Mouse (Mus musculus): ENCODE measurements around the gene Noxo1.
"Not testable (repeated sequence)": the region's sequence is repeated elsewhere in the genome, so short reads cannot be mapped to it uniquely, and the experiment has no call there.

Noxo1 gene

DNA sequence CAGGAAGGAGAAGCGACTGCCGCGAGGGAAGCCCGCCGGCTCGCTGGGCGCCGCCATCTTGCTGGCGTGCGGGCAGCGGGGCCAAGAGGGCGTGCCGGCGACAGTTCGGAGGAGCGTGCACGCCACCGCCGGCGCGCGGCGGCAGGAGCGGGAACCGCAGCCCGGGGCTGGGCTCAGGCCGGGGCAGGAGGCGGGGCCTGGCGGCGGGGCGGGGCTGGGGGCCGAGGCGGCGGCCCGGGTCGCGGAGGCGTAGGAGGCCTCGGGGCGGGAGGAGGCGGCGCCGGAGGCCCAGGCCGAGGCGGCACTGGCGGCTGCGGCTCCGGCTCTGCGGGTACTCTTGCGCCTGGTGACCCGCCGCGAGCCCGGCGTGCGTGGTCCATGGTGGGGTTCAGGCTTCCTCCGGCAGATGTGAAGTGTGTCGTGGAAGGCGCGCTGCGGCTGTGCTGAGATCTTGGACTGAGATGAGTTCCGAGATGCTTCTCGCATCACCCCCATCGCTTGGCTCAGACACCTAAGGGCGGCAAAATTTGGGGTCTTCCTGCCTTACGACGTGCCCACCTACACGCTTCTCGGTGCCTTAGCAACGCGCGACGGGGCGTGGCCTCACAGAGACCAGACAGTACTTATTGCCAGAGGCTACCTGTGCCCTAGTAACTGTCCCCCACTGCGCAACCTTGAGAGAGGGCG, at the start of gene Noxo1, which contains the start of gene Gfer:
TSS of gene Noxo1 (plus strand) at position 224 of the 687 bp plus-strand sequence.
TSS of gene Gfer (minus strand) at position 146 of the 687 bp plus-strand sequence.
- DNase-seq (ENCODE audit: low read depth, low spot score) = peak; percentile 79

DNA sequence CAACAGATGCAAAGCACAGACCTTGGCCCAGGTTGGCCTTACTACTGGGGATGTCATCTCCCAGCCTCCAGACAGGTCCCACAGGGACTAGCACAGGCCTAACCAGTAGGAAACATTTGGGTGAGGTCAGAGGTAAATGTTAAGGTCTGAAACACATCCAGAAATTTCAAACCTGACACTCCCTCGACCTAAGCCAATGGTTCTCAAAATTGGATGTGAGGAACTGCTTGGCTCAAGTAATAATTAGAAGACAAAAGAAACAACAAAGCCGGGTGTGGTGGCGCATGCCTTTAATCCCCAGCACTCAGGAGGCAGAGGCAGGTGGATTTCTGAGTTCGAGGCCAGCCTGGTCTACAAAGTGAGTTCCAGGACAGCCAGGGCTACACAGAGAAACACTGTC, 49.7 kb upstream of the Noxo1 start:
- DNase-seq (ENCODE audit: low read depth, low spot score) = no peak

DNA sequence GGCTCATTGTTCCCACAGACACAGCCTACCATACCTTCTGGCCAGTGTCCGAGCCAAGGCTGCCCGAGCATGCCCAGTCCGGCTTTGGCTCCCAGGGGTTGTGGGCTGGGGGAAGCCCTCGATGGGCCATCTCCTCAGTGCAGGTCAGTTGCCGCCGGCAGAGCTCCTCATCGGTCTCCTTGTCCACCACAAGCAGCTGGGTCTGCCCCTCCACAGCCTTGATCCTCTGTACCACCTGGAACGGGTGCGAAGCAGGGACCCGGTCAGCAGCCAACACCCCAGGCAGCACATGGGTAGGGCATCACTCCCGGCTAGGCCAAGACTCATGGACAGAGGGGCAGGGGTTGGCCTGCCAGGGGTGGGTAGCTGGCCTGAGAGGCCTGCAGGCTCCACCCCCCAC, 48.5 kb upstream of the Noxo1 start:
- DNase-seq (ENCODE audit: low read depth, low spot score) = no peak

DNA sequence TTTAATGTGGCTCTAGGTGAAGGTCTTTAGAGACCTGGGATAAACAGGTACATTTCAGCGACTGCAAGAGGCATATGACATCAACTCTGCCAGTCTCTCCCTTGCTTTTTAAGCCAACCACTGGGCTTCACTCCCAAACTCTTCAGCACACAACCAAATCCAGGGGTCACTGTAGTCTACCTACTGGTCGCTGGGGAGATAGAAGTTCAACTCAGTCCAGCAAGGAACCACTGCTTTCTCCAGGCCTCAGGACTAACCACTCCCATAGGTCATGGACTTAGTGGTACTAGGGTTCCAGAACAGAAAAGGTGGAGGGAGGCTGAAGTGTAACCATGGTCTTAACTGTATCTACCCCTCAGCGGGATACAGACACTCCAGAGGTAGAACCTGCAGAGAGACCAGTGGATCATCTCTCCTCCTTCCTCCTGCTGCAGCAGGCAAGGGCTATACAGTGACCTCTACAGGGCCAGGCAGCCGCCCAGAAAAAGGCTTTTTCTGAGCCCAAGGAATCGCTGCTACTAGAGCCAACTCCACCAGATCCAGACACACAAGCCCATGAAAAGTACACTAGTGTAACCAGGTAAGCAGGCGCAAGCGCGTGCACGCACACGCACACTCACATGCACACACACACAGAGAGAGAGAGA, 47.2 kb upstream of the Noxo1 start:
- peak; percentile 38 for DNase-seq (ENCODE audit: low read depth, low spot score)

DNA sequence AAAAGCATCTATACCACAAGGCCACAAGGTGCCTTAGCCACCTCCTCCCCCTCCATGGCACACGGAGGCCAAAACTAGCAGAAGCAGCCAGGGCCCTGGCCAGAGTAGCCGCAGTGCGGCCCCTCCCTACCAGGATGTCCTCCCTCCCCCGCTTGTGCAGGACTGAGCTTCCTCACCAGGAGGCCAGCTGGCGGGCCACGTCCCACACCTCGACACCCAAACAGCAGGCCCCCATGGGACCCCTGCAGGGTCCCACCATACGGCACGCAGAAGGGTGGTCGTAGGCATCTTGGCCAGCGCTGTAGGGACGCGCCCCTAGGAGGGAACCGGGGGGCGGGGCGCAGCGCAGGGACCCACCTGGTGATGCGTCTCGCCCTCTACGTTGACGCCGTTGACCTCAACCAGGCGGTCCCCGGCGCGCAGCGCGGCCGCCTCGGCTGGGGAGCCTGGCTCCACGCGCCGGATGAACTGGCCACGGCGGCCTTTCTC, 46.4 kb upstream of the Noxo1 start:
- peak; percentile 58 for DNase-seq (ENCODE audit: low read depth, low spot score)

DNA sequence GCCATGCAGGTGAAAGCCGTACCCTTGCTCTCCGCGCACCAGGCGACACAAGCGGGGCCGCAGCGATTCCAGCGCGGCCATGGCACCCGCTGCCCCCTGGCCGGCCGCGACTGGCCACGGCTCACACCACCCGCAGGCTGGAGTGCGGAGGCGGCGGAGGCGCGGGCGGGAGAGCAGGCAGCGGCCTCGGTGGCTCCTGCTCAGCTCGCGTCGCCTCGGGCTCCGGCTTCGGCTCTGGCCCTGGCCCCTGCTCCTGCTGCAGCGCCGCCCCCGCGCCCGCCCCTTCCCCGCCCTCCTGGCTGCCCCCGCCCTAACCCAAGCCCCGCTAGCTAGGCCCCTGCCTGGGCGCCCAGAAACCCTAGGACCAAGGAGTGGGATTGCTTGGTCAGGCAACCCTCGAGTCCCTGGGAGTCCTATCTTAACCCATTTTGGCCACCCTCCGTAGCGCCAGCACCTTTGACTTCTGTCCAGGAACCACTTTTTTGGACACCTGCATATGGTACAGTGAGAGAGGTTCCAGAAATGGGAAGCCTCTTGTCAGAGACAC, 45.9 kb upstream of the Noxo1 start, which contains the start of gene Slc9a3r2:
TSS of gene Slc9a3r2 (minus strand) at position 258 of the 547 bp plus-strand sequence.
- DNase-seq (ENCODE audit: low read depth, low spot score) = peak; percentile 25

DNA sequence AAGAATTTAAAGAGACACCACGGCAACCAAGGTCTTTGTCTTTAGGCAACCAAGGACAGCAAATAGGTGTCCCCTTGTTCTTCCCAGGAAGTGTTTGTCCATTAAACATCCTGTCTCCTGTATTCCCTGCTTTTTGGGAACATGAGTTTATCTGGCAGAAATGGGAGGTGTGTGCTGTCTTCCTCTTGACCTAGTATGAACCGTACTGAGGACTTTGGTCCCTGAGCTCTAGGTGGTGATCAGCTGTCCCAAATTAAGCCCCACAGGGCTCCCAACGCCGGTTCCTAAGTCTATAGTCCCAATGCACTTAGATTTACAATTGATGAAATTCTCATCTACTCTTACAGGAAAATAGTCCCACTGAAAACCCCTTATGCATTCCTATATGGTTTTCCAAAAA, 45.3 kb upstream of the Noxo1 start:
- DNase-seq (ENCODE audit: low read depth, low spot score) = no peak

DNA sequence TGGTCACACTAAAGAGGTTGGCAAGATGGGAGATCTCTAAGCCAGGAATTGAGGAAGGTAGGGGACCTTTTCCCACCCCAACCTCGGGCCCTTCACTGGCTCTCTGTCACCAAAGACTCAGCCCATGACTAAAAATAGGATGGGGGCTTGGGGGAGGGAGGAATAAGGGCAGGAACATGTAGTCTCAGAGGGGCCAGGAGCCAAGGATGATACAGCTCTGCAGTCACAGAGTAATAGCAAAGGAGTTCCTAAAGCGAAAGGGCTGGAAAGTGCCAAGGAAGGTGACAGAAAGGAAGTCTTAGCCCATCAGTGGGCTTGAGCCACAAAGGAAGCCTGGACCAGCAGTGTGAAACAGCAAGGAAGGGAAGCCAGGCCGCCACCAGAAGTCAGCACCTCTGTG, 44.2 kb upstream of the Noxo1 start:
- no peak for DNase-seq (ENCODE audit: low read depth, low spot score)

DNA sequence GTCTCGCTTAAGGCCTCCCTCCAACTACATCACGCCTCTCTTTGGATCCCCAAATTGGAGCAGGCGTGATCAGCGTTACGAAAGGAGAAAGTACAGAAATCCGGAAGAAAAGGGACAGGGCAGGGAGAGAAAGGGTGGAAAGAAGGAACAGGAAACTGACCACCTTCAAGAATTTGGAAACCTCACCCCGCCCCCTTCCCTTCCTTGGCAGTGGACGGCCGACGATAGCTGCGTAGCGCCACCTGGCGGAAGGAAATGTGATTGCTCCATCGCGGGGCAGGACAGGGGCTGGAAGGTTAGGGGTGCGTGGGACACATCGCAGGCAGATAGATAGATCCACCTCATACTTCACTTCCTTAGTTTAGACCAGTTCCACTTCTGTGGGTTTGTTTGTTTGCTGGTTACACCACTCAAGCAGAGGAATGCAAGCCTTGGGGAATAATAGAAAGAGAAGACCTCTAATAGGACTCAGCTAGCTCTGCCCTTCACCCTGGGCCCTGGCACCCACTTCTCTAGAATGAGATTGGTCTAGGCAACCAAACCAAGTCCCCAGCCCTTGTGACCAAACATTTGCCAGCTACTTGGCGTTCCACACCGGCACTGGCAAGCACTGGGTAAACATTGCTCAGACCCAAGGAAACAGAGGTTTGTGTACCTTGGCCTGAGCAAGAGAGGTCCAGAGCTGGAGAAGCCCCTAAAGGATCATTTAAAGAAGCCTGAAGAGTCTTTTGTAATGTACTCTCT, 41.9 kb upstream of the Noxo1 start:
- peak; percentile 74 for DNase-seq (ENCODE audit: low read depth, low spot score)

DNA sequence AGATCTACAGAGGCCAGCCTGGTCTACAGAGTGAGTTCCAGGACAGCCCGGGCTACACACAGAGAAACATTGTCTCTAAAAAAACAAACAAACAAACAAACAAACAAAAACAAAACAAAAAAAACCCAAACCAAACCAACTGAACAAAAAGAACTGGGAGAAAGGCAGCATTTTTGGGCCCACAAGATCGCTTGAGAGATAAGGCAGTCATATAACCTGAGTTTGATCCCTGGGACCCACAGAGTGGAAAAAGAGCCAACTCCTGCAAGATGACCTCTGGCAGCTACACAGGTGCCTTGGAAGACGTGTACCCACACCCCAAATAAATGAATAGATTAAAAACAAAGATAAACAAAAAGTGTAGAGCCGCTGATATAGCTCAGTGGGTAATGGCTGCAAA, 41.1 kb upstream of the Noxo1 start:
- DNase-seq (ENCODE audit: low read depth, low spot score) = no peak

DNA sequence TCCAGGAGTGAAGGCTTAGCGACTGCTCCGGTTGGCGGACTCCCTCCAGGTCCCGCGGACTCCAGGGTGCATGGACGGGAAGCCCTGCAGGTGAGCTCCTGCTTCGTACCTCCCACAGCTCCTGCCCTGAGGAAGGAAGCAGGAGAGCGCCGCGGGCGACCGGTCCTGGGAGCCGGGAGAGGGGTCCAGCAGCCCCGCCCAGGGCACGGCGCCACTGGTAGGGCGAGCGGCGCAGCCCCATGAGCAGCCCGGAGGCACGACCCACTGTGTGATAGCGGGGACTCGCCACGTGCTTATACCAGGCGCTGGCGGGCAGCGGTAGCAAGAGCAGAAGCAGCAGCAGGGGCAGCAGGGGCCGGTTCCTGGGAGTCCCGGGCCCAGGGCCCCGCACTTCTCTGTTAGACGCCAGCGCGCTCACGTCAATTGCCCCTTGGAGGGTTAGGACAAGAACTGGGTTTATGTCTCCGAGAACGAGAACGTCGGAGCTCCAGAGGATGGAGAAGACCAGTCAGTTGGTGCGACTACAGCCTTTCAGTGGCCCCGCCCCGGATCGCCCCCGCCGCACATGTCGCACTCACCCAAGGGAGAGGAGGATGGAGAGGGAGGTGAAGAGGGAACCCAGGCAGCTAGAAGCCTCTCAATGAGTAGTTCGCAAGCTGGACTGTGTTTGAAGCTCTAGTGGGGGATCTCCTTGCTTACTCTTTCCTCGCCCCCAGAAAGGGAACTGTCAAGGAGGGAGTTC, 37.8 kb upstream of the Noxo1 start, which contains the start of gene Npw:
TSS of gene Npw (minus strand) at position 441 of the 742 bp plus-strand sequence.
- no peak for DNase-seq (ENCODE audit: low read depth, low spot score)

DNA sequence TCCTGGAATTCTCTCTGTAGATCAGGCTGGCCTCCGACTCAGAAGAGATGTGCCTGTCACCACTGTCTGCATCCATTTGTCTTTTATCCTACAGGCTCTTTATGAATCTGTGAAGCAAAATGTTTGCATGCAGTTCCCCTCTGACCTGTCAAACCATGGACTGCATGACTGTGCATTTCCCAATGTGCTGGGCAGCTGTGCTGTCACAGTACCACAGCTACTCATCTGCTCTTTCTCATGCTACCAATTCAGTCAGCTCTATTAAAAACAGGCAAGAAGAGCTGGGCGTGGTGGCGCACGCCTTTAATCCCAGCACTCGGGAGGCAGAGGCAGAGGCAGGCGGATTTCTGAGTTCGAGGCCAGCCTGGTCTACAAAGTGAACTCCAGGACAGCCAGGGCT, 29.0 kb upstream of the Noxo1 start:
- DNase-seq (ENCODE audit: low read depth, low spot score) = not testable (repeated sequence)

DNA sequence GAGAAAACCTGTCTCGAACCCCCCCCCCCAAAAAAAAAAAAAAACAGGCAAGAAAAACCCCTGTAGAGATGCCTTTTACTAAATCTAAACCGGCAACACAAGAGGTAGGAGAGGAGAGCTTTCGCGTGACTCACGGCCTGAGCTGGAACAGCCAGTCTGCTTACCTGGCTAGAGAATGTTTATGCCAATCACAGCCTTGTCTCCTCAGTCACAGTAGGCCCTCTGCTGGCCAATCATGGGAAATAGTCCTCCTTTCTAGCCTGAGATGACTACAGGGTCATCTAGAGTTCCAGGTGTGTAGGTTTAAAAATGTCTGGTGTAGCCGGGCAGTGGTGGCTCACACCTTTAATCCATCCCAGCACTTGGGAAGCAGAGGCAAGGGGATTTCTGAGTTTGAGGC, 28.6 kb upstream of the Noxo1 start:
- peak; percentile 86 for DNase-seq (ENCODE audit: low read depth, low spot score)

DNA sequence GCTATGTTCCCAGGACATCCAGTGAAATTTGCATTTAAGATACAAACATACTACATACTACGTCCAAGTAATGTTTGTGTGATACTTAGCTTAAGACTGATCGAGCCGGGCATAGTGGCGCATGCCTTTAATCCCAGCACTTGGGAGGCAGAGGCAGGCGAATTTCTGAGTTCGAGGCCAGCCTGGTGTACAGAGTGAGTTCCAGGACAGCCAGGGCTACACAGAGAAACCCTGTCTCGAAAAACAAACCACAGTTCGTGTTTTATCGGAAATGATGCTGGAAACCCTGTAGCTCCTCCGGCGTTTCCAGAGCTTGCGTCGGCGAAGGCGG, 26.9 kb upstream of the Noxo1 start:
- not testable (repeated sequence) for DNase-seq (ENCODE audit: low read depth, low spot score)

DNA sequence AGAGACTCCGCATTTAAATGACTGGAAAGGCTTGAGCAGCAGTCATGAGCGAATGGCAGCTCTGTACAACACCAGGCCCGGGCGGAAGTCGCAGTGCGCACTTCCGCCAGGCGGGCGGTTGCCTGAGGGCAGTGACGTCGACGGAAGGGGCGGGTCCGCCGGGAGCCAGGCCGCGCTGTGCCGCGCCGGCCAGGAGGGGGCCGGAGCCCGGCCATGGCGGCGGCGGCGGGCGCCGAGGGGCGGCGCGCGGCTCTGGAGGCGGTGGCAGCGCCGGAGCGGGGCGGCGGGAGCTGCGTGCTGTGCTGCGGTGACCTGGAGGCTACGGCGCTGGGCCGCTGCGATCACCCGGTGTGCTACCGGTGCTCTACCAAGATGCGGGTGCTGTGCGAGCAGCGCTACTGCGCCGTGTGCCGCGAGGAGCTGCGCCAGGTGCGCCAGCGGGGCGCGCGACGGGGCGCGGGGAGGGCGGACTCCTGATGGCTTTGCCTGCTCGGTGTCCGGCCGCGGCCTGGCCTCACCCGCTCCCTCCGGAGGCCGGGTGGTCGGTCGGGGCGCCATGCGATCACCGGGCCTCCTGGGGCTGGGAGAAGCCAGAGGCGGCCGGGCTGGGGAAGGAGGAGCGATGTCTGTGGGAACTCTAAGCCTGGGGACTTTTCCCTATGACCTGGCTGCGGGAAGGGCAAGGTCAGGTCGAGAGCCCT, 26.3 kb upstream of the Noxo1 start, which contains the start of gene Zfp598:
TSS of gene Zfp598 (plus strand) at position 143 of the 701 bp plus-strand sequence.
- peak; percentile 89 for DNase-seq (ENCODE audit: low read depth, low spot score)

DNA sequence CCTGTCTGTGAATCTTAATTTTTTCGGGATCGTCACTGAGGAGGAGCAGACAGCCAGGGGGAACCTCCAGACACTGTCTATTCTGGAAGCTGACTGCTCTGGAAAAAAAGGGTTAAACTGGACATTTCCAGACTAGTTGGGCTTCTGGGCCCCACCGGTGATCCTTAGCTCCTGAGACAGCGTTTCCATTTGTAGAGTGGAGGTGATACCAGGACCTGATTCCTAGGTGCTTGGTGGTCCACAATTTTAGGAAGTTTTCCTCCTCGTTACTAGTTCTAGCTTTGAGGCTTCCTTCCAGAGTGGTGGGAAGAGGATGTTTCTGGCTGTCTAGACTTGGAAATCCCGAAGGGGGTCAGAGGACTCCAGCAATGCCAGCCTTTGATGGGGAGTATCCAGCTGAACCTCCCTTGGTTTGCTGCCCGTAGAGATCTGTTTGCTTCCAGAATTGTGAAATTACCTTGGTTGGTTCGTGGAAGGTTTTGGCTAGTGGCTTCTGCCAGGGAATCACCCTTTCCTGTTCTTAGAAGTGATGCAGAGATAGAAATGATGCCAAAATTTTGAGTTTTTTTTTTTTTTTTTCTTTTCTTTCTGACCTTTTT, 25.7 kb upstream of the Noxo1 start:
- peak; percentile 42 for DNase-seq (ENCODE audit: low read depth, low spot score)

DNA sequence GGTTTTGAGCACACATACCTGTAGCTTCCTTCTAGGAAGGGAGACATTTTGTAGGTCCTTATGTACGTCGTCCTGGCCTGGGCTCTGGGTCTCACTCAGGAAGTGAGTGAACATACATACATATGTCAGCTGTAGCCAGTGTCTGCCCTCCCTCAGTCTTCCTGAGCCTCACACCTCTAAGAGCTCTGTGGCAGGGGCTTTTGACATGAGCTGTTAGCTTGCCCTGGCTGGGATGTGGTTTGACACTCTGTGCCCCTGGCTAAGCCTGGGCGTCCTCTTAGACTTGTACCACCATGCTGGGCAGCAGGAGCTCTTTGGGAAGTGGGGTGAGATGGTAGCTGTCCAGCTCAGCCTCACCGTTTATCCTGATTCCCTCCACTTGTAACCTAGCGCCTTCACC, 24.7 kb upstream of the Noxo1 start:
- no peak for DNase-seq (ENCODE audit: low read depth, low spot score)

DNA sequence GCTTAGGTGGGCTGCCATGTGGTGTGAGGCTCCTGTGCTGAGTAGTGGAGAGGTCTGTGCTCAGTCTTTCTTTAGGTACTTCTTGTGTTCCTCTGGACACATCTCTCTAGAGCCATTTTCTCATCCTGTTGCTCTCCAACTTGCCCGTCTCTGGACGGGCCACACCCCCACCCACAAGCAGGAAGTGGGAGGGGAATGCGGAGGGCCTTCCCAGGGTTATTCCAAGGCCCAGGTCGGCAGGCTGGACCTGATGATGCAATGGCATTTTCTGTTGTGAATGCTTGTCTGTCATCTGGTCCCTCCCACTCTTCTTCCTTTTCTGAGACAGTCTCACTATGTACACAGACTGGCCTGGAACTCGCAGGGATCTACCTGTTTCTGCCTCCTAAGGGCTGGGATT, 23.9 kb upstream of the Noxo1 start:
- DNase-seq (ENCODE audit: low read depth, low spot score) = peak; percentile 88

DNA sequence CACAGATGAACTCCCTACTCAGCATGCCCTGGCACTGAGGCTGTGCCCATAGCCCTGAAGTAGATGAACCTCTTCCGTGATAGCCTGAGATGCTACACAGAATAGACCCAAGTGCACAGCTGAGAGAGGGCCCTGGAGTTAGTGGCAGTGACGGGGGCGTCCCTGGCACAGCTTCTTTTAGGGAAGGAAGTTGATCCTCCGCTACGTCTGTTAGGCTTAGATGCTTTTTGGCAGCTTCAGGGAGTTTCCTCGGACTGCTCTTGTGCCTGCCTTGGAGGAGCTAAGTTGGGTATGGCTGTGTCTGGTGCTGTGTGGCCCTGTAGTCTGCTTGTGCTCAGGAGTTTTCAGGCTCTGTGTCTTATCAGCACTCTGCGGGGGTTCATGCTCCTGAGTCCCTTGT, 21.8 kb upstream of the Noxo1 start:
- no peak for DNase-seq (ENCODE audit: low read depth, low spot score)

DNA sequence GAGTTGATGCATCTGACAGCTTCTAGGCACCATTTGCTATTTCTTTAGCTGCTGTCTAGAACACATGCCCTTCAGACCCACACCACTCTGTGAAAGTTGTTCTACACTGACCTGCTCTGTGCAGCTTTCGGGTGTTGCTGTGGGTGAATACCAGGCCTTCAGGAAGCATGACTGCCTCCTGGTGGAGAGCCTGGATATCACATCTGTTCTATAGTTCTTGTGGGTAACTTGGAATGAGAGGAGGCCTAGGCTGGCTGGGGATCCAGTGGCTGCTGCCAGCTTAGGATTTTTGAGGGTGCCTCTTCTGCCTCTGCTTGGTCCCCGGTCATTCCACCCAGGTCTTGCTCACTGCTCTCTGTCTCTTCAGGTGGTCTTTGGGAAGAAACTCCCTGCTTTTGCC, 19.8 kb upstream of the Noxo1 start:
- peak; percentile 91 for DNase-seq (ENCODE audit: low read depth, low spot score)

Measured in 3T3-L1 (cell line).